Mouse (Mus musculus) E14TG2a.4 (cell line): ENCODE results near the gene Jmjd1c.

Experiments used
- CTCF ChIP-seq: conservative IDR thresholded peaks from 2 replicates; pipeline ENCODE4 v1.5.1; 2014; ENCODE audit warnings: low read length
- NANOG ChIP-seq: IDR thresholded peaks from 2 replicates; pipeline ENCODE4 v1.6.1; 2014; ENCODE audit warnings: borderline replicate concordance, low read length, mixed read lengths
- POU5F1 ChIP-seq: IDR thresholded peaks from 2 replicates; pipeline ENCODE4 v1.6.1; 2014; ENCODE audit warnings: low read length, borderline replicate concordance

- TF ChIP-seq CTCF, result no peak
- no peak for TF ChIP-seq POU5F1
- no peak for TF ChIP-seq NANOG
Observed at GRCm38 (mm10) chr10:67252353-67252752, 156.4 kb downstream of the Jmjd1c start.
